Mouse (Mus musculus) E14TG2a.4 (cell line): ENCODE measurements around the gene Megf11.

Experiments
- H3K27me3 ChIP-seq: 2 replicates; pipeline ENCODE4 v1.6.1; 2014; ENCODE audit warnings: low read length, control low read depth; ENCODE audit not compliant: insufficient read depth
- H3K36me3 ChIP-seq: 2 replicates; pipeline ENCODE4 v1.6.1; 2014; ENCODE audit warnings: low read length, control low read depth; ENCODE audit not compliant: insufficient read depth
- H3K4me1 ChIP-seq: replicated peaks from 2 replicates; pipeline ENCODE4 v1.6.1; 2014; ENCODE audit warnings: low read depth, low read length, control low read depth
- H3K4me3 ChIP-seq: replicated peaks from 2 replicates; pipeline ENCODE4 v1.5.1; 2014; ENCODE audit warnings: mild to moderate bottlenecking, low read length
- H3K9me3 ChIP-seq: 2 replicates; pipeline ENCODE4 v1.6.1; 2014; ENCODE audit warnings: low read length, control low read depth
- CTCF ChIP-seq: conservative IDR thresholded peaks from 2 replicates; pipeline ENCODE4 v1.5.1; 2014; ENCODE audit warnings: low read length
- NANOG ChIP-seq: IDR thresholded peaks from 2 replicates; pipeline ENCODE4 v1.6.1; 2014; ENCODE audit warnings: borderline replicate concordance, low read length, mixed read lengths
- POU5F1 ChIP-seq: IDR thresholded peaks from 2 replicates; pipeline ENCODE4 v1.6.1; 2014; ENCODE audit warnings: low read length, borderline replicate concordance

Megf11 gene

DNA sequence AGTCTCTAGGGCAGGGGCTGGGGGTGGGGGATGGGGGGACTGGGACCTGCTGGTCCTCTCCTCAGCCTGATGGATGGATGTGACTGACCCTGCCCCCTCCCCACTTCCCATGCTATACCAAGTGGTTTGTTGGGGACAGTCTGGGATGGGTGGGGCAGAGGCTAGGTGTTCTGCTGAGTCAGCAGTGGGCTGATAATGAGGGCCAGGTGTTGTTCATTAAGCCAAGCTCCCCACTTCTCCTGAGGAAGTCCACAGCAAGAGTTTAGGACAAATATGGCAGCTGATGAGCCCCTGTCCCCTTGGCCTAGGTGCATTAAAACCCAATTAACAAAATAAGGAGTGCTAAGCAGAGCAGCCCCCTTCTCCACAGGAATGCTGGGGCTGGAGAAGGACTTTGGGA, 190.2 kb downstream of the Megf11 start:
- H3K9me3 ChIP-seq = peaks cover 4% of the 10 kb centered on the region; the same call in 1 of the 2 replicates
- TF ChIP-seq POU5F1 (no peak), NANOG (no peak), CTCF (no peak)
- H3K4me3 ChIP-seq = no peak overlapping the region
- no peaks in the 10 kb centered on the region for H3K36me3 ChIP-seq
- H3K27me3 ChIP-seq = peaks cover 5% of the 10 kb centered on the region; the same call in 1 of the 2 replicates
- peaks cover 5% of the 10 kb centered on the region for H3K4me1 ChIP-seq

- no peaks in the 10 kb centered on the region for H3K4me1 ChIP-seq
- no peak for TF ChIP-seq CTCF
- no peak for TF ChIP-seq POU5F1
- no peak for TF ChIP-seq NANOG
- peaks cover 4% of the 10 kb centered on the region; the same call in 1 of the 2 replicates for H3K27me3 ChIP-seq
Observed at GRCm38 (mm10) chr9:64576143-64576878, 190.9 kb downstream of the Megf11 start.

DNA sequence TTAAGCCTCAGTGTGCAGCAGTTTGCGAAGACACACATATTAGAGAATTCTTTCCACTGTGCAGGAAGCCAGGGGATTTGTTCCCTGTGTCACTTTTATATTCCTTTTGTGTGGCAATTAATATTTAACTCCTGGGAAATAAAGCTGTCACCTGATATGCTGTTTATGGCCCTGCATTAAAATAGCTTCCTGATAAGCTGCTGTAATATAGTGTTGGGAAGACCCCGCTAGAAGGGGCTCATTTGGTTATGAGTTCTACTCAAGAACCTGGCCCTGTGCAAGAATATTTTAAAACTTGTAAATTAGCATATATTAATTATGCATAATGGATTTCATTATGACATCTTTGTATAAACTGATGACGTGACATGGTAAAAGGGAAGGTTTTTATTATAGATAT, 191.7 kb downstream of the Megf11 start:
- Histone ChIP-seq H3K4me1 (no peaks in the 10 kb centered on the region), H3K36me3 (no peaks in the 10 kb centered on the region), H3K9me3 (peaks cover 4% of the 10 kb centered on the region; the same call in 1 of the 2 replicates), H3K27me3 (no peaks in the 10 kb centered on the region), H3K4me3 (no peak overlapping the region)
- TF ChIP-seq NANOG (no peak), CTCF (no peak), POU5F1 (no peak)

More at GRCm38 (mm10) chr9:64576143-64576878, 190.9 kb downstream of the Megf11 start:
- Histone ChIP-seq H3K36me3 (no peaks in the 10 kb centered on the region), H3K9me3 (peaks cover 4% of the 10 kb centered on the region; the same call in 1 of the 2 replicates), H3K4me3 (no peak overlapping the region)

GRCm38 (mm10) chr9:64578014-64578413, 192.6 kb downstream of the Megf11 start:
- Histone ChIP-seq H3K4me3 (no peak overlapping the region), H3K27me3 (no peaks in the 10 kb centered on the region), H3K9me3 (peaks cover 4% of the 10 kb centered on the region; the same call in 1 of the 2 replicates), H3K36me3 (no peaks in the 10 kb centered on the region), H3K4me1 (0 out of 2 replicates have a peak, but pooled peaks cover 2% of the 10 kb centered on the region)
- no peak for TF ChIP-seq POU5F1
- TF ChIP-seq CTCF = no peak

- Histone ChIP-seq H3K4me1 (0 out of 2 replicates have a peak, but pooled peaks cover 2% of the 10 kb centered on the region), H3K4me3 (no peak overlapping the region), H3K36me3 (no peaks in the 10 kb centered on the region), H3K27me3 (0 out of 2 replicates have a peak, but pooled peaks cover under 1% of the 10 kb centered on the region), H3K9me3 (peaks cover 4% of the 10 kb centered on the region; the same call in 1 of the 2 replicates)
- TF ChIP-seq POU5F1 = no peak
- no peak for TF ChIP-seq NANOG
- no peak for TF ChIP-seq CTCF
Observed at GRCm38 (mm10) chr9:64579306-64579705, 193.9 kb downstream of the Megf11 start.

DNA sequence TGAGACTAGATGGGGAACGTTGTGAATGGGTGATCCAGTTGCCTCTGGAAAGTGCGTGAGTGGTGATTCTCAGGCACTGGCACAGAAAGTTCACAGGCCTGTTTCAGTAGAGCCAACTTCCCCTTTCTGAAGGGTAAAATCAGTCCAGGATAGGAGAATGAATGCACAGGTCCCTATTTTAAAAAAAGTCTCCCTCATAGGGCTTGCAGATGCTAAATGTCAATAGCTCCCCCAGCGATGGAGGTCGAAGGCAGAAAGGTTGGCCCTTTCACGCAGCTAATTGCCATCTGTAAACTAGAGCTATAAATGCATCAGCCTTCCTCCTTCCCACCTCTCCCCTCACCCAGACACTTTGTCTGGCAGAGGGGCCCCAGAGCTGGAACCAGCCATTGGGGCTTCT, 200.9 kb downstream of the Megf11 start:
- no peak for TF ChIP-seq CTCF
- no peak for TF ChIP-seq POU5F1
- TF ChIP-seq NANOG = no peak
- Histone ChIP-seq H3K36me3 (no peaks in the 10 kb centered on the region), H3K4me3 (no peak overlapping the region), H3K27me3 (0 out of 2 replicates have a peak, but pooled peaks cover 3% of the 10 kb centered on the region), H3K9me3 (no peaks in the 10 kb centered on the region), H3K4me1 (0 out of 2 replicates have a peak, but pooled peaks cover 2% of the 10 kb centered on the region)

- 0 out of 2 replicates have a peak, but pooled peaks cover 3% of the 10 kb centered on the region for H3K27me3 ChIP-seq
- no peak overlapping the region for H3K4me3 ChIP-seq
- TF ChIP-seq CTCF (no peak), POU5F1 (no peak), NANOG (no peak)
- H3K36me3 ChIP-seq = no peaks in the 10 kb centered on the region
- H3K9me3 ChIP-seq = no peaks in the 10 kb centered on the region
- peaks cover 1% of the 10 kb centered on the region; the same call in 1 of the 2 replicates for H3K4me1 ChIP-seq
Observed at GRCm38 (mm10) chr9:64587991-64588390, 202.6 kb downstream of the Megf11 start.

GRCm38 (mm10) chr9:64590634-64591041, 205.2 kb downstream of the Megf11 start:
- H3K9me3 ChIP-seq = no peaks in the 10 kb centered on the region
- H3K4me1 ChIP-seq = peaks cover 14% of the 10 kb centered on the region
- H3K27me3 ChIP-seq = no peaks in the 10 kb centered on the region

More at GRCm38 (mm10) chr9:64590634-64591041, 205.2 kb downstream of the Megf11 start:
- TF ChIP-seq NANOG = no peak
- no peak for TF ChIP-seq POU5F1
- no peak for TF ChIP-seq CTCF
- H3K4me3 ChIP-seq = no peak overlapping the region
- no peaks in the 10 kb centered on the region for H3K36me3 ChIP-seq
